Mouse (Mus musculus) adrenal gland, adult 2 months (tissue): ENCODE results near the gene D10Wsu102e. TPM values are rescaled to one million over a fixed set of nuclear protein-coding genes. Genes with fewer than 3 reads are reported as not detected.
A peak's percentile ranks its signal among the peaks of the same experiment; 100 is the strongest.

Experiments
- DNase-seq: peaks from one replicate; pipeline ENCODE4 v3.0.0; 2021
- long read RNA-seq: library from polyadenylated mRNA; stranded (forward); transcript quantifications from one replicate; pipeline ENCODE4 v2.0.0, GENCODE M21; 2021
- polyA plus RNA-seq: library from polyadenylated mRNA; depleted of rRNA; stranded (reverse); fragments of >200 nt; gene quantifications from 2 replicates; pipeline ENCODE4 v1.2.3, GENCODE M21; 2012; rRNA removed
- total RNA-seq, 2 experiments: library from RNA; stranded (reverse); gene quantifications; 2 replicates each; pipeline ENCODE4 v1.2.3; 2021

Gene D10Wsu102e
- total RNA-seq: under 1 TPM; 0.69 to 0.81 TPM
- 0.12 and 0.15 TPM in 2 replicates for polyA plus RNA-seq
- long read RNA-seq, full-length matches to known transcripts: 12 of 15 reads
- long read RNA-seq, partial matches to known transcripts: 1 of 15 reads
- long read RNA-seq, other reads (novel, unspliced or antisense): 2 of 15 reads

DNA sequence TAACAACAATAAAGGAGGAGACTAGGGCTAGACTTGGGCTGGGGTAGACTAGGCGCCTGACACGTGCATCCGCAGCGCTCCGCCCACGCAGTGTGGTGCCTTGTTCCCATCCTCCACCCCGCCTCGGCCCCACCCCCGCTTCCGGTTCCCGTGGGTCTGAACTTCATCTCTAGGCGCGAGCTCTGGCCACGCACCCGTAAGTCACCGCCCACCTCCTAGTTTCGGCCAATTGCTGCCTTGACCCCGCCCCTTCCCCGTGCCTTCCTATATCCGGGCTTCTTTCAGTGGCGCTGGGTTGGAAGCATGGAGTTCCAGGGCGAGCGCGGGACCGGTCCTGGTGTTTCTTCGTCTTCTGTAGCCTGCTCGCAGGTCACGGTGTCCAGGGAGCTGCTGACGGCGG, at the start of gene D10Wsu102e:
TSS of gene D10Wsu102e (plus strand) at position 266 of the 400 bp plus-strand sequence.
- peak; percentile 98 for DNase-seq

DNA sequence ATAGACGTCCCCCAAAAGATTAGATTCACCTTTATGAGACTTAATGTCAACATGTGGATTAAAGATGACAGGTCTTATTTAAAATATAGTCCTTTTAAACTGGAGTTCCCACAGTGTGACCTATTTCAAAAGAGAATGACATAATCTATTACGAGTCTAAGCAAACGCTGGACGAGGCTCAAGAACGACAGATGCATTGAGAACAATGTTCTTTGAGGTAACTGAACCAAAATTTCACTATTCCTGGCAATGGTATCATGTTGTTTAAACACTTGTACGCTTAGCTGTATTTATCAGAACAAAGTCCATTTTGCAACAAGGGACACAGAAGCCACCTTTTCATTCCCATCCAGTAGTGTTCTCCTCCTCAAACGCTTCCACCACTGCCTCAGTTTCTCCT, 49.7 kb upstream of the D10Wsu102e start:
- no peak for DNase-seq

DNA sequence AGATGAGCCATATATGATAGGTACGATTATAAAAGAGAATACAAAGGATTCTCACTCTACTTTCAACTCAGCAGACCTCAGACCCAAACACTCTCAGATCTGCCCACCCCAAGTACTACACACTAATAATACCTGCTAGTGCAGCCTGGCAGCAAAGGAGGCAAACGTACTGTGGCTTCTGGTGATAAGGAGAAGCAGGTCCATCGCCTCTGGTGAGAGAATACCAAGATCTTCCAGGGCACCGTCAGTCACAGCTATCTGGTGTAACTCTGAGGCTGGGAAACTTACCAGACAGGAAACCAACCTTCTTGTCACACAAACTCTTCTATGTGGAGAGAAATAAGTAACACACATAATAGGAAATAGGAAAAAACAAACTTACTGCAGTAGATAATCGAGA, 47.0 kb upstream of the D10Wsu102e start:
- no peak for DNase-seq

DNA sequence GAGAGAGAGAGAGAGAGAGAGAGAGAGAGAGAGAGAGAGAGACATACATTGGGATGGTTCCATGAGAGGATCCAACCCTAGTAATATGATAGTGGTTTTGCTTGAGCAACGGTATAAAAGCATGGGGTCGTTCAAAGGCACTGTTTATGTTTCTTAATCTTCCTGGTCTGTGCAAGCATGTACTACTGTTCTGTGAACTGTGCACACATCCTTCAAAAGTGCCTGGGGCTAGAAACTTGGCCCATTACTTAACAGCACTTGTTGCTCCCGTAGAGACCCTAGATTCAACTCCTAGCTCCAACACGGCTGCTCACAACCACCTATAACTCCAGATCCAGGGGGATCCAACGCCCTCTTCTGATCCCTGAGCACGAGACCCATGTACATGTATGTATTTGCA, 39.6 kb upstream of the D10Wsu102e start:
- no peak for DNase-seq

DNA sequence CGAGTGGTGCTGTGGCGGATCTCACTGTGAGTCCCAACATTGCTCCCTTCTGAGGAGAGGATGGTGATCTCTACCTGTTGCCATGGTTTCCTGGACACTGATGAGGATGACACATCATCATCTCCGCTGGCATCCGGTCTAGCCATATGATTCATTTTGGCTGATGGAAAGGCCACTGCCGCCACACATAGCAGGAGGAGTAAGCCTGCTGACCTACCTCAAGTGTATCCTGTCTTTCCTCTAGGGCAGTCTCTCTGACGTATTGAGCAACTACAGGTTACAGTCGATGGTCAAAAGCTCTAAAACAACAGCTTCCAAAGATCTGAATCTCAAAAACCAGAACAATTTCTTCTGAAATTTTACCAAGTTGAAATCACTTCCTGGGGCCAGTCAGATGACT, 39.2 kb upstream of the D10Wsu102e start:
- DNase-seq: peak; percentile 75

DNA sequence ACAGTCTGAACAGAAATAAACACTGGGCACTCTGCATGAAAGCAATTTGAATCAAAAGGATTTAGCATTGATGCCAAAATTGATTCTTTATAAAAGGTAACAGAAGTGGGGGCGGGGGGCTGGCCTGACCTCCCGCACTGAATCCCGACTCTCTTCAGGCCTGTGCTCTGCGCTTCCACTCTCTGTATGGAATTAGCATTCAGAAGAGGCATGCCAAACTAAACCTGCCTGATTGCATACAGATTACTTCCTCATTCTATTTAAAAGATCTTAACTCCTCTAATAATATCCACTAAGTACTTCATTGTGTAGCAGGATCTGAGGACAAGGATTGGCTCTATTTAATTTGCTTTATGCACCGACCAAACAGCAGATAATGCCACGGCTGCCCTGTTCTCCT, 38.5 kb upstream of the D10Wsu102e start:
- no peak for DNase-seq

DNA sequence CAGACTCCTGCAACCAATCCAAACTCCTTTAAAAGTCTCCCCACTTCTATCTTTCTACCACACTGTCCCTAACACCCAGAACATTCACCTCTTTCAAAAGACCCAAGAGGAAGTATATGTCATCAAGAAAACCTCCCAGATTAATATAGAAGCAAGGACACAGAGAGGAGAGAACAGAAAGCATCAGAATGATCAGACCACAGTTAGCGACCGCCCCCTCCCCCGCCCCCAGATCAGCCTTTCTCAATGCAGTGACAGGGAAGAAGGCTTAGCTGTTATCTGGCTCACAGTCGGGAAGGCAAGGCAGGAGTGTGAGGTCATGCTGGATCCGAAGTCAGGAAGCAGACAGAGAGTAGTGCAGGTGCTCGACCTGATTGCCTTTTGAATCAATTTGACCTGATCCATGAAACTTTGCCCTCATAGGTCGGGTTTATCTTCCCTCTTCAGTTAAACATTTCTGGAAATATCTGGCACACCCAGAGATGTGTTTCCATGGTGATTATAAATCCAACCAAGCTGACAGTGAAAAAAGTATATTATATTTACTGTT, 37.4 kb upstream of the D10Wsu102e start:
- no peak for DNase-seq

DNA sequence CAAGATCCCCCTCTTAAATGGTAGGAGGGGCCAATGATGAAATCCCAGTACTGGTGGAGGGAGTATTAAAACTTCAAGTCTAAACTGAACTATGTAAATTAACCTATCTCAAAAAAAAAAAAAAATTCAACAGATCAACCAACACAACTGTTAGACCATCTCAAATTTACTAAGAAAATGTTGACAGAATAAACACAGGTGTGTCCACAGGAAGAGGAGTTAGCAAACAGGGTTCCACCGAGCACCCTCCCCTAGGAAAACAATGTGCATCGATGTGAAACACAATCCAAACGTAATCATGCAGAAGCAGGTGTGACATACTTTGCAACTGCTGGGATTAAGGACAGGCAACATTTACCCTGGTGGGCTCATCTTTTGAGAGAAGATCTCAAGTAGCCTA, 35.1 kb upstream of the D10Wsu102e start:
- no peak for DNase-seq

DNA sequence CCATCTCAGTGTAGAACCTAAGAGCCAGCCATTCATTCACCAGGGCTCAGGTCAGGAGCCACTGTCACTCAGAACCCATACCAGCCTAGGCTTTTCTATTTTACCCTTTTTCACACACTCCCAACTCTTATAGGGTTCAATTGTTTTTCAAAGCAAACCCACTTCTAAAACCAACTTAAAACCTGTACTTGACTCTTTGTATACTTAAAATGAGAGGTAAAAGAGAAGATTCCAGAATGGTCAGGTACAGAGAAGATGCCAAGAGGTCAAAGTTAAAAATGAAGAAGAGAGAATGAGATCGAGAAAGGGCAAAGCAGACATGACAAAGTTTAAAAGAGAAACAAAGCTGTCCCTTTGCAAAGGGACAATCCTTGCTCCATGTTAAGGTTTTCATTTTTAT, 34.1 kb upstream of the D10Wsu102e start:
- no peak for DNase-seq

DNA sequence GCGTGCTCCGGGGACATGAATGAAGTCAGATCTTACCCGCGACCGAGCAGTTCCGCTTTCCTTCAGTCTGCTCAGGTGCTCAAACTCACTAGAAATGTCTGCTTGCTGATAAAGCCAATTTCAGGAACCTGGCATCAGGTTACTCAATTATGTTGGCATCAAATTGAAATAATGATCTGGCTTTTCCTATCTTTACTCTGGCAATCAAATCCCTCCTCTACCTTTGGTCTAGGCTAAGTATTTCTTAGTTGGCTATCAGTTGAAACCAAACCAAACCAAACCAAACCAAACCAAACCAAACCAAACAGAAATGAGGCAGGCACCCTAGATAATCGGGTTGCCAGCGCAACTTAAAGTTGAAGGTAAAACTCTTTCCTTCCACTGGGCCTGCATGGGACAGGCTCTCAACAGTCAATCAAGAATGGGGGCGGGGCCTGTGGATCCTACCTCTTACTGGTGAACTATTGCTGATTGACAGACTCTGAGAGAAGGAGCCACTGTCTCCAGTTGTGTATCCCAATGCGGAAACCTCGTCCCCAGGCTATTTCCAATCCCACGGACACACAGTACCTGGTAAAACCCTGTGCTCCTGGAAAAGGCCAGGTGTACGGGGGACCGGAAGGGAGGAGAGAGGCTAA, 33.3 kb upstream of the D10Wsu102e start:
- no peak for DNase-seq

DNA sequence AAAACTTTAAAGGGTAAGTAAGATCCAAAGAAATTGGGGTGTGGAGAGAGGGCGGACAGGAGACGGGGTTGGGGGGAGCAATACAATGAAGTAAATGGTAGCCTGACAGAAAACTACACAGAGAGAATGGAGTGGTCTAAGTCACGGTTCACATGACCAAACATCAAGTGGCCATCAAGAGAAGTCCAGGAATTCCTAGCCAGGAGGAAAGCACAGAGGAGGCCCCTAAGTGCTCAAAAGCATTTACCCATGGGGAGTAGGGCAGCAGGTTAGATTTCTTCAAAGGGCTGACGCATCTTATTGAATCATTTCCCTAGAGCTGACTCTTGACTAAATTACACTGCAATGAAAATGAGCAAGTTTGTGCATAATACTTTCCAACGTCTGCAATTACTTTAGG, 31.2 kb upstream of the D10Wsu102e start:
- DNase-seq: no peak

DNA sequence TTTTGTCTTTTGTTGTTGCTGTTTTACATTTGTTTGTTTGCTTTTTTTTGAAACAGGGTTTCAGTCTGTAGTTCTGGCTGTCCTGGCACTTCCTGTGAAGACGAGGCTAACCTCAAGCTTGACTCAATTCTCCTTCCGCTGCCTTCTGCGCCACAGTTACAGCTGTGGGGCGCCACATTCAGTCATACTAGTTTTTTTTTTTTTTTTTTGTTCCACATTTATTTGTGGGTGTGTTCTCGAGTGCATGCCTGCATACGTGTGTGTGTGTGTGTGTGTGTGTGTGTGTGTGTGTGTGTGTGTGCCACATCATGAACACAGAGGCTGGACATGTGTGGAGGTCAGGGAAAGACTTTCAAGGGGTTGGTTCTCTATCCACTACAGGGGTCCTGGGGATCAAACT, 29.7 kb upstream of the D10Wsu102e start:
- no peak for DNase-seq

DNA sequence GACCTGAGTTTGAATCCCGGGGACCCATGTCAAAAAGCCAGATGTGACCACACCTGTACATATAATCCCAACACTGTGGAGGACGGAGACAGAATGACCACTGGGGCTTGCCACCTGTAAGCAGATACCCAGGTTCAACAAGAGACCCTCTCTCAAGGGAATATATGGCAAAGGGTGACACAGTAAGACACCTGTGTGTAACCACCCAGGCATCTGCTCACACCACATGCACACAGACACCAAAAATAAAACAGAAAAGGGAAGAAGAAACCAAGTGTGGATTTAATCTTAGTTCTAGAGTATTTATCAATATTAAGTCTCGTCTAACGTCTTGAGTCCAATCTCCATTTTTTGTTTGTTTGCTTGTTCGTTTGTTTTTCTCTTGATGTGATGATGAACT, 28.2 kb upstream of the D10Wsu102e start:
- DNase-seq: no peak

DNA sequence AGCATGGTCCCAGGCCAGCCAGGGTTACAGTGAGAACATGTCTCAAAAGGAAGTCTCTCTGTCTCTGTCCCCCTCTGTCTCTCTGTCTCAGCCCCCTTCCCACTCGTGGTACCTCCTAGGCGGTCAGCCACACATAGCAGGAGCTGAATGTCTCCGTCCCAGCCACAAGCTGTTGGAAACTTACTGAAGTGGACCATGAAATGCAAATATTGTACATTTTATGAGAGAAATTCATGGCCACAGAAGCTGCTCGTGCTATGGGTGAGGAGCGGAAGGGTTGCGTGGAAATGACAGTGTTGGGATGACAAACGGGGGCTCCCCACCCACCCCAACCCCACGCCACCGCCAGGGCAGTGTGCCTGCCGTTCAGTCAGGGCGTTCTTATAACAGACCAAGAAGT, 27.4 kb upstream of the D10Wsu102e start:
- no peak for DNase-seq

DNA sequence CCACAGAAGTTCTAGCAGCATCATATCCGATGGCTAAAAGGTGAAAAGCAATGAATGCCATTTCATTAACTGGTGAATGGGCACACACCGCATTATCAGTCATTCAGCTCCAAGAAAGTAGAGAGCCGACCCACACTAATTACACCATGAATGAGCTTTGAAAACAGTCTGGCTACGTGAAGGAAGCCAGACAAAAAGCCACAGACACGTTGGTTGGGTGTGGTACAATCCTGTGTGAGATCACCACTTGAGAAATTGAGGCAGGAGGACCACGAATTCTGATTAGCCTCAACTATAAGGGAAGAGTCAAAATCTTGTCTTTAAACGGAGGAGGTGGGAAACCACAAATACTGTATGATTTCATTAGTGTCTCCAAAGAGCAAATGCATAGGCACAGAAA, 23.7 kb upstream of the D10Wsu102e start:
- DNase-seq: no peak

DNA sequence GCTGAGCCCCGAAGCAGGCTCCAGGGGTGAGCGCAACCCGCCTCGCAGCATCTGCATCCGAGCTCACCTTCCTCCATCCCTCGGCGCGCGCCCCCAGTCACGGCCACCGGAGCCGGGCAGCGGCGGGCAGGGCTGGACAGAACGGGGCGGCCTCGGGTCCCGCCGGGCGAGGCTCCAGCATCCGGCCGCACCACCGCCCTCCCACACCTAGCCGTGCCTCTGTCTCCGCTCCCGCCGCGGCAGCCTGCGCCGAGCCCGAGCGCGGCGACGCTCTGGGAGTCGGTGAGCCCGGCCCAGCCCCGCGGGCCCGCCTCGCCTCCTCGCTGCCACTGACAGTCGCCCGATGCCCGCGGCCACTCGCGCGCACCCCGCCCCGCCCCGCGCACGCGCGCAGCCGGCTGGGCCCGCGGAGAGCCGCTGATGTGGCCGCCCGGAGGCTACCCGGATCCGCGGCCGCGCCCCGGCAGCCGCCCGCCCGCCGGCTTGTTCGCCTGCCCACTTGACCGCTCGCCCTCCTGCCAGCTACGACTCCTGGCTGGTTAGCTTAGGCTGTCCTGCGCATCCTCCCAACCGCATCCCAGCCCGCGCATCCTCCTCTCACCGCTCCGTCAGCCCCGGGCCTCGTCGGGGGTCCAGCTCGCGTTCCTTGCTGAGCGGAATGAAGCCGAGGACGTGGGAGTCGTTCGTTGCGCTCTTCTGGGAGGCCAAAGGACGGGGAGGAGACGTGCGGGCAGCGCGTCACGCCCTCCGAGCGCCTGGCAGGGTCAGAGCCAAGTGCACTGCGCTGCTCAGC, 22.7 kb upstream of the D10Wsu102e start, which contains the start of gene Slc41a2:
TSS of gene Slc41a2 (minus strand) at position 724 of the 793 bp plus-strand sequence.
- peak; percentile 92 for DNase-seq

DNA sequence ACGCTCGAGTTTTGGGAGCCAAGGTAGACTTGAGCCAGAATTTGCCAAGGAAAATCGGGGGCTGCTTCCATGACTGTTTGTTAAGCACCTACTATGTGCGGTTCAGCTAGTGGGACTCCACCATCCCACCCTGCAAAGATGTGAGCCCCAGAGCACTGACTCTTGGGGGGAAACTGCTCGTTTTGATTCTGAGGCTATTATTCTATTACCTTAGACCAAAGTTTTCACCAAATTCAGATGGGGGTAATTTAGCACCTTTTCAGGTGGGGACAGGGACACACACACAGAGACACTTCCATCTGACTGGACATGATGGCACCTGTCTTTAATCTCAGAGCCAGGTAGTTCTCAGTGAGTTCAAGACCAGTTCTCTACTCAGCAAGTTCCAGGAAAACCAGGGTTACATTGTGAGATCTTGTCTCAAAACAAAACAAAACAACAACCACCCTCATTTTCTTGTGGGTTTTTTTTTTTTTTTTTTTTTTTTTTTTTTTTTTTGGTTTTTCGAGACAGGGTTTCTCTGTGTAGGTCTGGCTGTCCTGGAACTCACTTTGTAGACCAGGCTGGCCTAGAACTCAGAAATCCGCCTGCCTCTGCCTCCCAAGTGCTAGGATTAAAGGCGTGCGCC, 21.9 kb upstream of the D10Wsu102e start:
- DNase-seq: no peak

DNA sequence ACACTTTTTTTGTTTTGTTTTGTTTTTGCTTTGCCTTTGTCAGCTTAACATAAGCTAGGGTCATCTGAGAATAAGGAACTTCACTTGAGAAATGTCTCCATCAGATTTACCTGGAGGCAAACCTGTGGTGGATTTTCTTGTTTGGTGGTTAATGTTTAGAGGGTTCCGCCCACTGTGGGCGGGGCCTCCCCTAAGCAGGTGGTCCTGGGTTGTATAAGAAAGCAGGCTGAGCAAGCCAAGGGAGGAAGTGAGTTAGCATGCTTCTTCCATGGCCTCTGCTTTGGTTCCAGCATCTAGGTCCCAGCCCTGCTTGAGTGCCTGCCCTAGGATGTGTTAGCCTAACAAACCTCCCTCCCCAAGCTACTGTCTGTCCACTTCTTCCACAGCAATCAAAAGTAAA, 18.8 kb upstream of the D10Wsu102e start:
- no peak for DNase-seq

DNA sequence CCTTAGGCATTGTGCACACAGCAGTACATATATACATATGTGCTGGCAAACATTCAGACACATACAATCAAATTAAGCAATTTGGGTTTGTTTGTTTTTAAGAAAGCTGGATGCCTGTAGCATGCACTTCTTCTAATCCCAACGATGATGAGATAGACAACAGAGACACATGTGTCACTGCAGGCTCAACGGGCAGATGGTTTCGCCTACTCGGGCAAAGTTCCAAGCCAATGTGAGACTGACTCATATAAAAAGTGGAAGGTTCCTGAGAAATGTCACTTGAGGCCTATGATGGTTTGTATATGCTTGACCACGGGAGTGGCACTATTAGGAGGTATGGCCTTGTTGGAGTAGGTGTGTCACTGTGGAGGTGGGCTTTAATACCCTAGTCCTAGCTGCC, 16.9 kb upstream of the D10Wsu102e start:
- peak; percentile 82 for DNase-seq

DNA sequence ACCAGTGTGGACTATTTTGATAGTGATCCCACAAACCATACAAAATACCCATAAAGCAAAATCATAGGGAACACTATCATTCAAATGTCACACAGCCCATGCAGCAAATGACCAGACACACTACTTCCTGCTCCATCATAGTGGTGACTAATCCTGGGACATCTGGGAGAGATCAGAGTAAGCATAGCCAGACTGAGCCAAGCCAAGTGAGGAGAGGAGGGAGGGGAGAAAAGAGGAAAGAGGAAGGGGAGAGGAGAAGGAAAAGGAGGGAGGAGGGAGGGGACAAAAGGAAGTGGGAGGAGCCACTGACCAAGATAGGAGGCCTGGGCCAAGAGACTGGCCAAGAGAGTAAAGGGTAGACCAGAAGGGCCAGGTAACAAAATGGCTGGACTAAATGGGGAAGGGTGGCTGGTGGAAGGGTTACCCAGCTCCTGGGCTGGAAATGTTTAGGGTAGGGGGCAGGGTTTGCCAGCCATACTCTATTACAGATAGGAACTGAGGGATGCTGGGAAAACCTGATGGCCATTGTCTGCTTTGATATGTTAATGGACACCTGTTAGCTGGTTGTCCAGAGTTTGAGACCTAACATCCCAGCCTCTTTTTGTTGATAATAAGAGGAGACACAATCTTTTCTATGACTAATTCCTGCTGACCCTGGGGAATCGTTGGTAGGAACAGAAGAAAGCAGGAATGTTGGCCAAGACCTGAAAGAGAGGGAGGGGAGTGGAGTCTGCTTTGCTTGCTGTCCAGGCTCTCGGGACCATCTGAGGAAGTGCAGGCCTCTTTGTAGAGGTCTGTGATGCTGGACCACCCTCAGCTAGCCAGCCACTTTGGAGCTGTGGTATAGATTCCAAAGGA, 16.0 kb upstream of the D10Wsu102e start:
- DNase-seq: no peak

DNA sequence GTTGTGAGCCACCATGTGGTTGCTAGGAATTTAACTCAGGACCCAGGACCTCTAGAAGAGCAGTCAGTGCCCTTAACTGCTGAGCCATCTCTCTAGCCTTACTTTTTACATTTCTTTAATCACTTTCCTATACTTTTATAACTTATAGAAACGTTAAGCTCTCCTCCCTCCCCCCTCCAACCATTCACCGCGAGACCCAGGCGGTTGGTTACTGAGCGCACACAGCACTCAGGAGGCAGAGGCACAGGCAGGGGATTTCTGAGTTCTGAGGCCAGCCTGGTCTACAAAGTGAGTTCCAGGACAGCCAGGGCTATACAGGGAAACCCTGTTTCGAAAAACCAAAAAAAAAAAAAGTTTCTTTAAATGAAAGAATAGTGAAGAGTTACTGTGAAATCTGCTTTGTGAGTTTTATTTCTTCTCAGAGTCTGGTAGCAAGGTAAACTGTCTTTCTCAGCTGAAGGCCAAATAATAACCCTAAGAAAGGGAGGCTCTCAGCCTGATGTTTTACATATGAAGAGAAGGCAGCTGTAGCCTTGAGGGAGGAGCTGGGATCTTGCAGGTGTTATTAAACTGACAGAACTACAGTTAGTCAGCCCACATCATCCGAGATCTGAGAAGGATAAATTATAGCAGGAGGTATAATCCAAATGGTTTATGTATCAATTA, 14.2 kb upstream of the D10Wsu102e start:
- no peak for DNase-seq
